Mouse (Mus musculus) kidney, adult 2 months (tissue): ENCODE measurements around the gene Supt6.

Source experiments
- CTCF ChIP-seq: fragments of 200-500 bp; conservative IDR thresholded peaks from 2 replicates; pipeline ENCODE4 v1.5.1; 2011; ENCODE audit warnings: low read depth, mild to moderate bottlenecking, control low read depth, low read length, moderate library complexity, mixed read lengths; ENCODE audit not compliant: insufficient read depth, insufficient read length
- POLR2A ChIP-seq: fragments of 200-500 bp; IDR thresholded peaks from one replicate; pipeline ENCODE4 v1.6.1; 2011; ENCODE audit warnings: low read depth, low read length, control low read depth

DNA sequence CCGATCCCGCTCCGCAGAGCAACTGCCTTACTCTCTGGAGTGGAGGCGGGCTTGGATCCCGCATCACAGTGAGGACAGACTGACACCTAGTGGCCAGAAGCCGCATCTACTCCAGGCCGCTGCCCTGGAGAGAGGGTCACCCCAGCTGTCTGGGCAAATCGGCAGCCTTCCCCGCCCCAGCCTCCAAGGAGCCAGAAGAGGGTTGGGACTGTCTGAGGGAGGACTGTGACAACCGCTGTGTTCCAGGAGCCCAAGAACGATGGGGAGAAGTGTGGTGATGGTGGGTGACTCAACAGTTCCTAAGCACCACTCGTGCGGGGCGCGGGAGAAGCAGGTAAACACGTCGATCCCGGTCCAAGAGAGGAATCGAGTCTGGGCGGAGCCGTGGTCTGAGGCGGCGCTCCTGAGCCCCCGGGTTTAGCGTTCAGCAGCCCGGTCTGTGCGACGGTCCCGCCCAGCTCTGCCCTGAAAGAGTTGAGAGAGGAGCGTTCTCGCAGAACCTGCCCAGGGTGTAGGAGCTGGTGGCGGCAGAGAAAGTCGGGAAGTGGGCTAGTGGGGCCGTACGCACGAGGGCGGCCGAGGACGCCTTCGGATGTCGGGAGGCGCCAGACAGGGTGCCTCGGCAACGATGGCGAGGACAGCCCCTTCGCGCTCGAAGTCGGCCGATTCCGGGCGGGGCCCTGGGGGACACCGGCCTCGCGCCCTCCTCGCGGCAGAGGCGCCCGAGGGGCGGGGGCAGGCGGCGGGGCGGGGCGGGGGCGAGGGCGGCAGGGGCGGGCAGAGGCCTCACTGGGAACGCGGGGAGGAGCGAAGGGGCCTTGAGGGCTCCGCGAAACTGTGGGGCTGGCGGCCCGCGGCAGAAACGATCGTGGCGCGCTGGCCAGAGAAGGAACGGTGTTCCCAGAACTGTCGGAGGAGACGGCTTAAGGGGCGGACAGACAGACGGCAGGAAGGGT is 67.6 kb downstream of the Supt6 start:
- TF ChIP-seq CTCF: peak; percentile 97
- peak; percentile 22 for TF ChIP-seq POLR2A
